Mouse (Mus musculus) mouse embryonic stem cell (cell line): ENCODE measurements around the gene Tmtc1.

Source experiments
- in situ Hi-C, 2 experiments: fragments of 300-500 bp; cut with MboI; formaldehyde crosslinking; loops; 1 replicate in 1 of 2; 3 replicates in 1 of 2; pipeline ENCODE4 v1.14.3; 2019 to 2020; ENCODE audit warnings: low sequenced_read_pairs in 2 of 2, low pct_unique_long_range_greater_than_20kb in 1 of 2, mixed read lengths in 1 of 2; ENCODE audit not compliant: unreplicated experiment in 1 of 2

The Tmtc1 gene

GRCm38 (mm10) chr6:148390630-148391276, 53.4 kb downstream of the Tmtc1 start:
- in situ Hi-C loops, result no loop called here

- in situ Hi-C loops, result no loop called here
These were observed 56.2 kb downstream of the Tmtc1 start for GRCm38 (mm10) chr6:148387990-148388389.

GRCm38 (mm10) chr6:148384111-148384895, 59.9 kb downstream of the Tmtc1 start:
- in situ Hi-C loops, result no loop called here

- in situ Hi-C loops, result no loop called here
These were observed 62.9 kb downstream of the Tmtc1 start for GRCm38 (mm10) chr6:148381163-148381782.

GRCm38 (mm10) chr6:148375618-148376209, 68.5 kb downstream of the Tmtc1 start:
- in situ Hi-C loops, result no loop called here

DNA sequence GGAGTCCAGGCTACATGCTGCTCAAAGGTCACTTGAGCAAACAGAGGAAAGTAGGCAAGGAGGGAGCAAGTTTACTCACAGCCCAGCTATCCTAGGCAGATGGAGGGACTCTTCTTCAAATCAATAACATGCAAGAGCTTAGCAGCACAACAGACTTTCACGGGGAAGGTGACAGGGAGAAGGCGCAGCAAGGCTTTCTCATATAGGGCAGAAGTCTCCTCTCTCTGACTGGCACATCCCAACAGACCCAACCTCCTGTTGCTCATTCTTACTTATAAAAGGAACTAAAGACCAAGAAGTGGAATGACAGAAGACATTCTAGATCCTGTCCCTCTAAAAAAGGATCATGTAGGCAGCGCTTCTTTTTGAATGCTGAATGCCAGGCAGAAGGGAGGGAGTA, 69.2 kb downstream of the Tmtc1 start:
- in situ Hi-C loops, result no loop called here

GRCm38 (mm10) chr6:148373444-148373843, 70.7 kb downstream of the Tmtc1 start:
- in situ Hi-C loops, result no loop called here

DNA sequence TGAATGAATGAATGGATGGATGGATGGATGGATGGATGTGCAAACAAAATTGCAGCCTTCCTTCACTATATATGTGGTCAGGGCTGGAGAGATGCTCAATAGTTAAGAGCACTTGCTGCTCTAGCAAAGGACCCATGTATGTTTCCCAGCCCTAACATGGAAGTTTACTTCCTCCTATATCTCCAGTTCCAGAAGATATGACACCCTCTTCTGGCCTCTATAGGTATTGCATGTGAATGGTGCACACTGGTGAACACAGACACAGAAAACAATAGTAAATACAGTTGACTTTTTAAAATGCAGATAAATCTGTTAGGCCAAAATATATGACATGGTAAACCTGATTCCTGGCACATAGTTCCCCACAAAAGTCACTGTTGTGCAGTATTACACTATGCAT, 73.0 kb downstream of the Tmtc1 start:
- in situ Hi-C loops, result no loop called here

DNA sequence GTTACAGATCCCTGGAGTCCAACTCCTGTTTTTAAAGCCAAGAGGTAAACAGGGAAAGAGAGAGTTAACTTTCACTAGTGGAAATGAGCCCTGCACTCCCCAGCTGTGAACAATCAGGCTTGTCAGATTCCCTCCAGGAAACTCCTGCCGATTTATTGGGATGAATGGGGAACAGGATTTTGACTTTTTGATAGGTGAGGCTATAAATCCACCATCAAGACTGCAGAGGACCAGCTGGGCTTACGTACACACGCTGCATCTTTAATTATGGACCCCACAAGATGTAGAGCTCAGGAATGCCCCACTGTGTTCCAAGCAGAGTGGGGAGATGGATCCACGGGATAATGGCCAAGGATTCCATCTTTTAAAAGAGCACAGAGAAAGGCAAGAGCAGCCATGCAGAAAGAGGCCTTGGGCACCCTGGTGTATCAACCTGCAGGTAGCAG, 77.1 kb downstream of the Tmtc1 start:
- in situ Hi-C loops, result loop anchor here in 1 of 2 experiments (10.0 kb wide), 1 partner anchor 112 kb away; no protein-coding TSS in a partner anchor

- in situ Hi-C loops, result loop anchor here in 1 of 2 experiments (10.0 kb wide), 1 partner anchor 112 kb away; no protein-coding TSS in a partner anchor
These were observed 77.6 kb downstream of the Tmtc1 start for GRCm38 (mm10) chr6:148366629-148367028.

DNA sequence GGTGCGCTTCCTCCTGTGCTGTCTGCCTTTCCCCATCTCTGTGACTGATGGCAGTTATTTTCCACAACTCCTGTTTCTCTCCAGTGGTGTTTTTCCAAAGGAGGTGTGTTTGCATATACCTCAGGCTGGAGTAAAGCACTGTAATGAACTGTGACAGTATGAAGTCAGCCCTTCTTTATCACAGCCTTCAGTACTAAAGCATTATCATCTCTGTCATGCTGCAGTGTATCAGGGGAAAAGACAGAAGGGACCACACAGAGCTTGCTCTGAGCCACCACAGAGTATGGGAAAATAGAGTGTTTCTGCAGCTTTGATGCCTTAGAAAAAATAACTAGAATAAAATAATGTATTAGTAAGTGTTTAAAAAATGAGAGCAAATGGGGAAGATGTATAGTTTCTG, 81.0 kb downstream of the Tmtc1 start:
- in situ Hi-C loops, result loop anchor here in 1 of 2 experiments (10.0 kb wide), 1 partner anchor 108 kb away; no protein-coding TSS in a partner anchor

GRCm38 (mm10) chr6:148362475-148362874, 81.7 kb downstream of the Tmtc1 start:
- in situ Hi-C loops, result loop anchor here in 1 of 2 experiments (10.0 kb wide), 1 partner anchor 108 kb away; no protein-coding TSS in a partner anchor

DNA sequence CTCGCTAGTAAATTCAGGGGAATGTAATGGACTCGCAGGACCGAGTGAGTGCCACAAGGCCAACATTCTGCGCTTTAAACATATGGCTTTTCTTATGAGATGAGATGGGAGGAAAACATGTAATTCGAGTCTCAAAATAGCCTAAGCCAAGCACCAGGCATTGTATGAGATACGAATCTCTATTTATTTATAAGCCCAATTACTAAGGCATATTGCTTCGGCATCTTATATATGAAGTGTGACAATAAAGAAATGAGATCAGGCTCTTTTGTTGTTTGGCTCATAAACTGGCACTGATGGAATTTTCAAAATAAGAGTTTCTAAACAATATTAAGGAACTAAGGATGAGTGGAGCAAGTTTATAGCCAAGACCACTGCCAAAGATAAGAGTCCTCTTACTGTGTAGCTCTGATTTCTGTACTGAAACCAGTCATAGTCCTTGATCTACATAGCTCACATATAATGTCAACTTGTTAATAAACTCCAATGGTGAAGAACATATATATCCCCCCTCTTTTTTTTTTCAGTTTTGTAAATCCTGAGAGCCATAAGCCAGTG, 84.8 kb downstream of the Tmtc1 start:
- in situ Hi-C loops, result loop anchor here (10.0 kb wide), 1 partner anchor 145 kb away; the partner anchor contains the start of gene Ergic2 (in 2 of the 2)

GRCm38 (mm10) chr6:148358580-148359246, 85.5 kb downstream of the Tmtc1 start:
- in situ Hi-C loops, result loop anchor here (10.0 kb wide), 1 partner anchor 144 kb away; the partner anchor contains the start of gene Ergic2 (in 2 of the 2)

- in situ Hi-C loops, result loop anchor here (10.0 kb wide), 1 partner anchor 141 kb away; the partner anchor contains the start of gene Ergic2 (in 2 of the 2)
These were observed 88.0 kb downstream of the Tmtc1 start for GRCm38 (mm10) chr6:148356141-148356540.

GRCm38 (mm10) chr6:148354509-148355474, 89.4 kb downstream of the Tmtc1 start:
- in situ Hi-C loops, result loop anchor here (10.0 kb wide), 1 partner anchor 140 kb away; the partner anchor contains the start of gene Ergic2 (in 2 of the 2)

DNA sequence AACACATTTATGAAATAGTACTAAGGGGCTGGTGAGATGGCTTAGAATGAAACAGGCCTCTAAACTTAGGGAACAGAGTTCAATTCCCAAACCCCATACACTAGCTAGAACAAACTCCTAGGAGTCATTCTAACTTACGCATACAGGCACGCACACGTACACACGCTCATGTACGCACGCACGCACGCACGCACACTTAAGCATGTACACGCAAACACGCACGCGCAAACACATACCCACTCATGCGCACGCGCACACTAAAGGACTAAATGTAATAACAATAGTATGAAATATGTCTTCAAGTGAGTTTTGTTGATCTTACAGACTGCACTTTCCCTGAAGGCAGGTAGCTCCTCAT, 90.1 kb downstream of the Tmtc1 start:
- in situ Hi-C loops, result loop anchor here (10.0 kb wide), 1 partner anchor 139 kb away; the partner anchor contains the start of gene Ergic2 (in 2 of the 2)
